Mouse (Mus musculus) hindbrain, embryonic 13.5 days (tissue): ENCODE results near the gene Slf2. TPM values are rescaled to one million over a fixed set of nuclear protein-coding genes. Genes with fewer than 3 reads are reported as not detected.

Experiments used
- ATAC-seq: fragments of 200-750 bp; cut with Nextera tagmentation; 2 replicates; pipeline ENCODE4 v1.8.0; 2017; ENCODE audit warnings: moderate TSS enrichment; ENCODE audit not compliant: low FRiP score
- H3K27ac ChIP-seq: fragments of 300-500 bp; sonication (generic); 2 replicates; pipeline ENCODE4 v1.5.1; 2015; ENCODE audit warnings: inconsistent platforms, mild to moderate bottlenecking, moderate library complexity
- H3K27me3 ChIP-seq: fragments of 300-500 bp; sonication (generic); 2 replicates; pipeline ENCODE4 v1.6.1; 2015; ENCODE audit warnings: mild to moderate bottlenecking, inconsistent platforms
- H3K36me3 ChIP-seq: fragments of 300-500 bp; sonication (generic); 2 replicates; pipeline ENCODE4 v1.6.1; 2015; ENCODE audit warnings: mild to moderate bottlenecking, inconsistent platforms
- H3K4me1 ChIP-seq: fragments of 300-500 bp; sonication (generic); replicated peaks from 2 replicates; pipeline ENCODE4 v1.6.1; 2015; ENCODE audit warnings: inconsistent platforms
- H3K4me2 ChIP-seq: fragments of 300-500 bp; sonication (generic); 2 replicates; pipeline ENCODE4 v1.6.1; 2015; ENCODE audit warnings: inconsistent platforms, mild to moderate bottlenecking, moderate library complexity
- H3K4me3 ChIP-seq: fragments of 300-500 bp; sonication (generic); 2 replicates; pipeline ENCODE4 v1.5.1; 2015; ENCODE audit warnings: mild to moderate bottlenecking, inconsistent platforms
- H3K9ac ChIP-seq: fragments of 300-500 bp; sonication (generic); 2 replicates; pipeline ENCODE4 v1.6.1; 2015; ENCODE audit warnings: mild to moderate bottlenecking, inconsistent platforms
- H3K9me3 ChIP-seq: fragments of 300-500 bp; sonication (generic); 2 replicates; pipeline ENCODE4 v1.6.1; 2016; ENCODE audit warnings: inconsistent platforms
- WGBS: fragments of 180-500 bp; shearing (Covaris S2); methylation state at CpG from one replicate; pipeline ENCODE4 v1.1.7; 2015; 5-methylcytosine and 5-hydroxymethylcytosine counted together
- polyA plus RNA-seq: library from polyadenylated mRNA; unstranded; fragments of >200 nt; fragmentation: Nextera tagmentation; extraction: Ambion mirVana; gene quantifications from 2 replicates; pipeline ENCODE4 v1.2.1, GENCODE M21; 2015

The Slf2 gene
- polyA plus RNA-seq, 1 experiment from 2014 or later = 29.8 TPM

DNA sequence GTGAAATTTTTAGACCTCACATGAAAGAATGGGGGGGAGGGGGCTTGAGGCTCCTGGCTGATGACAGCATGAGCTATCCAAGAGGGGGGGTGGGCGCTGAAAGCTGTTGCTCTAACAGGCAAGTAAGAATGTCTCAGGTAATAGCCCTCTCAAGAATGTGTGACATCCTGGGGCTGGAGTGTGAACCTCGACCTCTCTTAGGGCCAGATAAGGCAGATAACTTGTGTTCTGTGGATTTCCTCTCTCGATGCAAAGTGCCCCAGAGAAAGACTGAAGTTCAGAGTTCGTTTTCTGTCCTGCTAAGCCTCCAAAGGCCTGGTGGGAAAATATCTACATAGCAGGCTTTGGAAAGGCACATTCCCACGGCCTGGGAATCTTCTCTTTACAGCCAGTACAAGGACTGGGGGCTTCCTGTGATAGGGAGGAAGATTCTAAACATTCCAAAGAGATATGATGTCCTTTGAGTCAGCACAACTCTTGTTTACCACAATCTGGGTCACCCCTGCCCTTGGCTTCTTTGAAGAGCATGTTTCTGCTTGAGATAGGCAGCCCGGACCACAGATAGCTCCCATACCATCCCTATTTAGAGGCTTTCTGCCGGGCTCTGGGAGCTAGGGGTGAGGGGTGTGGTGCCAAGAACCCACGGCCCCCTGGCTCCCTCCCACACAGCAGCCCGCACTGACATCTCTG, 31.7 kb upstream of the Slf2 start:
- WGBS = 33% methylated on average over 9 of the region's 9 CpGs
- Histone ChIP-seq H3K4me2 (no peak overlapping the region), H3K36me3 (no peaks in the 10 kb centered on the region), H3K27ac (peak overlapping the region; percentile 85), H3K9ac (peak overlapping the region; percentile 21), H3K4me3 (no peak overlapping the region), H3K27me3 (peaks cover 45% of the 10 kb centered on the region), H3K9me3 (no peaks in the 10 kb centered on the region), H3K4me1 (peaks cover 29% of the 10 kb centered on the region)
- 0 out of 2 replicates have a peak, but pooled peaks have one; percentile 10 for ATAC-seq

DNA sequence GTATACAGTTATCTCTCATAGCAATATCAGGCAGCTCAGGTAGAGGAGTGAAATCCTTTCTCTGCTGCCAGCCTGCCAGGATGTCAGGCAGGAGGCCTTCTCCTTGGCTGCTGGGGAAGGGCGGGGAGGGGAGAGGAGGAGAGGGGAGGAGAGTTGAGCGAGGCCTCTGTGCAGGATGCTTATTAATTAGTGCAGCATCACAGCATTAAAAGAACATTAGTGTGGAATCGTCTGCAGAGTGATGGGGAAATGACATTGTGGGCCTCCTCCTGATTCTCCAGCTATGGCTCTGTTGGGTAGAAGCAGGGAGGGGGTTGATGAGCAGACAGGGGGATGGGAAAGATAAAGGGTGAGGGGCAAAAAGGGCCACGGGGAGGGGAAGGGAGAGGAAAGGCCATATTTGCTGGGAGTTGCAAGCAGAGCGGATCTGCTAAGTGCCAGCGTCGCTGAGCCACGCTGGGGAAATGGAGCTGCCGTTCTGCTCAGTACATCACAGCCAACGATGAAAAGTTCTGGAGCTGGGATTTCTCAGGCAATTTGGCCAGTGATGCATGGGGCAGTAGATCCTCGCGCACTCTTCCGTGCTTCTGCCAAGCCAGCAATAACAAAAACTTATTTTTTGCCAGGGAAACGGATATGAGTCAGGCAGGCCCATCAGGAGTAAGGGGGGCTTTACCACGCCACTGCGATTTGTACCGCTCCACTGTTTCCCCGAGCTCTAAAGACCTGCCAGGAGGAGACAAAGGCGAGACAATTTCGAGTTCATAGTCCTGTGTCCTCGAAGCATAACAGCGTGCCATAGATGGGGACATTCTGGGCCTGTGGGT, 30.8 kb upstream of the Slf2 start:
- Histone ChIP-seq H3K4me2 (peak overlapping the region; percentile 35), H3K9me3 (no peaks in the 10 kb centered on the region), H3K4me3 (no peak overlapping the region), H3K4me1 (peaks cover 29% of the 10 kb centered on the region), H3K36me3 (no peaks in the 10 kb centered on the region), H3K27ac (peak overlapping the region; percentile 85), H3K27me3 (peaks cover 47% of the 10 kb centered on the region), H3K9ac (peak overlapping the region; percentile 21)
- WGBS = 18% methylated on average over 22 of the region's 22 CpGs
- ATAC-seq = peak; percentile 73

DNA sequence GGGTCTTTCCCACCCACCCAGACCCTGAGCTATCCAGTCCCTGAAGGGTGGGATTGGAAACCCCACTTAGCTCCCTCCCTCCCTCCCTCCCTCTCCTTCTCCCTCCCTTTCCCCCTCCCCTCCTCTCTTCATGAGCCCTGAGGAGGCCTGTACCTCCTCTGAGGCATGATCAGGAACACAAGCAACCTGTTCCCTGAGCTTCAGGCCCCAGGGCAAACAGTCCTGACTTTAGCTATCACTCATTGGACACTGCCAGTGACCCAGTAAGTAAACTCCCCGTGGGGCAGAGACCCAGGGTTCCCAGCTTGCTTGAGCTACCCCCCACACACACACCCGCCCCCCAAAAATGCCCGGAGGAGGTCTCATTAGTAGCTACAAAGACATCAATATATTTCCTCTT, 29.9 kb upstream of the Slf2 start:
- ATAC-seq = peak; percentile 40; the same call in 1 of the 2 replicates
- no peak overlapping the region for H3K9ac ChIP-seq
- WGBS = 56% methylated on average over 3 of the region's 3 CpGs
- peak overlapping the region; percentile 85 for H3K27ac ChIP-seq
- H3K36me3 ChIP-seq = no peaks in the 10 kb centered on the region
- H3K27me3 ChIP-seq = peaks cover 45% of the 10 kb centered on the region
- no peaks in the 10 kb centered on the region for H3K9me3 ChIP-seq
- peaks cover 29% of the 10 kb centered on the region for H3K4me1 ChIP-seq
- no peak overlapping the region for H3K4me2 ChIP-seq
- no peak overlapping the region for H3K4me3 ChIP-seq

DNA sequence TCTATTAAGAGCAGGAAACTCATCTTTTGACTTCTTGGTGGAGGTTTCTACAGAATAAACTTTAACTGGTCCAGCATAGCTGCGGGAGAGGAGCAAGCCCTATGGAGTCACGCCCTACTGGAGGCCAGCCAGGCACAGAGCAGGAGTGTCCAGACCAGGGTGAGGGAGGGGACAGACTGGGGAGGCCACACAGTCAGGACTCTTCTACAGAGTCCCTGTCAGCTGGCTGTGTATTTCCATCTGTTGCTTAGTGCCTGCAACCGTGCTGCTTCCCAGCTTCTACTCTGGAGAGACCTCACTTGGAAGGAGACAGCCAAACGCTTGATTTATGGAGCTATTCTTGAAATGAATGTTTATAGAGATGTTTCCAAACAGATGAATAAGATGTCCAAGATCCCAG, 28.6 kb upstream of the Slf2 start:
- Histone ChIP-seq H3K4me1 (peaks cover 29% of the 10 kb centered on the region), H3K4me3 (no peak overlapping the region), H3K36me3 (no peaks in the 10 kb centered on the region), H3K9me3 (no peaks in the 10 kb centered on the region), H3K27me3 (peaks cover 32% of the 10 kb centered on the region), H3K4me2 (no peak overlapping the region), H3K27ac (no peak overlapping the region), H3K9ac (no peak overlapping the region)
- no peak for ATAC-seq
- WGBS = 85% methylated on average over 4 of the region's 4 CpGs

DNA sequence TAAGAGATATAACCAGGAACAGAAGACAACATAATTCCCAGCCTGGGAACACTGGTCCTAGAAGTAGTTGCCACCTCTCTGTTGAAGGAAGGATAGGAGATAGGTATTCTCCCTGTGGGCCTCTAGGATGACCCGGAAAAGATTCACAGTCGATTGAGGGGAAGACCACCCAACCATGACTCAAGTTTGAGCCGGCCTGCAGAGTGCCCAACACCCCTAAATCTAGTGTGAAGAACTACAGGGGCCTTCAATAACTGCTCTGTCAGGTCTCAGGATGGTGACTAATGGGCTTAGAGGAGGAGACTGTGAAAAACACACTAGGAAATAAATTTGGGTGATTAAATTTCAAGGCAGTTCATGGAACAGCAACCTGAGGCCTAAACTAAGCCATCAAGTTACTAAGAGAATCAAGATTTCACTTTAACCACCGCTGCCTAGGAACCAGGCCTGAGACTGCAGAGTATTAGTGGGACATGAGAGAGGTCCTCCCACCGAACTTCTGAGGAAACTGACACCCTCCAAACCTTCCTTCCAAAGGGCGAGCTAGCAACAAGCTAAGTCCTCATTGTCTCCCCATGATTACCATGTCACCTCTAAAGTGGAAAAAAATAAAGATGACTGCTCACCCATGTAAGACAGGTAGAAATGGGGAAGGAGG, 27.5 kb upstream of the Slf2 start:
- Histone ChIP-seq H3K9ac (no peak overlapping the region), H3K4me2 (no peak overlapping the region), H3K4me3 (no peak overlapping the region), H3K4me1 (peaks cover 38% of the 10 kb centered on the region), H3K27me3 (peaks cover 23% of the 10 kb centered on the region), H3K27ac (no peak overlapping the region), H3K9me3 (no peaks in the 10 kb centered on the region), H3K36me3 (no peaks in the 10 kb centered on the region)
- 75% methylated on average over 6 of the region's 6 CpGs for WGBS
- no peak for ATAC-seq

DNA sequence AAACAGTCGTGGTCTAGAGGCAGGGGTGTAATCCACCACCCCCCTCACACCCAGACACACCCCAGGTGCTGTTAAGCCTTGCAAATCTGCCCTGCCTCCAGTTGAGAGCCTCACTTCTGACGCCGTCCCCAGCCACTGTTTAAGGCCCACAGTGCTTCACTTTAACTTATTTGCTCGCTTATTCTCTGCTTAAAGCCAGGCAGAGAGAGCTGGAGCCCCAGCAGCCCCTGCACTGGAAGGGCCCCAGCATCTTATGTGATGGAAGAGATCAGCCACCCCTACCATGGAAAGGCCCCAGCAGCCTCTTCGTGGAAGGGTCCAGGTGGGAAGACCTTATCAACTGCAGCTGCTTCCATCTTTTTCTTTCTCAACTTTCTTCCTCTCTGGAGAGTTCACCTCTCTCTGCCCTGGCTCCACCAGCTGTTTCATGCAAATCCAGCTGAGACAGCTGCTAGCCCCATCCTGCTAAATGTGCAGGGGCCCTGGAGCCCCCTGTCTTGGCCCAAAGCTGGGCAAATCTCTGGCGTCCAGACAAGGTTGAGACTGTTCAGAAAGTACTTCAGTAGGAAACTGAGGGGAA, 26.7 kb upstream of the Slf2 start:
- ATAC-seq = no peak
- H3K4me3 ChIP-seq = no peak overlapping the region
- no peaks in the 10 kb centered on the region for H3K9me3 ChIP-seq
- H3K27me3 ChIP-seq = peaks cover 23% of the 10 kb centered on the region
- H3K27ac ChIP-seq = no peak overlapping the region
- no peak overlapping the region for H3K4me2 ChIP-seq
- no peaks in the 10 kb centered on the region for H3K36me3 ChIP-seq
- no peak overlapping the region for H3K9ac ChIP-seq
- 45% methylated on average over 6 of the region's 6 CpGs for WGBS
- H3K4me1 ChIP-seq = peaks cover 33% of the 10 kb centered on the region

DNA sequence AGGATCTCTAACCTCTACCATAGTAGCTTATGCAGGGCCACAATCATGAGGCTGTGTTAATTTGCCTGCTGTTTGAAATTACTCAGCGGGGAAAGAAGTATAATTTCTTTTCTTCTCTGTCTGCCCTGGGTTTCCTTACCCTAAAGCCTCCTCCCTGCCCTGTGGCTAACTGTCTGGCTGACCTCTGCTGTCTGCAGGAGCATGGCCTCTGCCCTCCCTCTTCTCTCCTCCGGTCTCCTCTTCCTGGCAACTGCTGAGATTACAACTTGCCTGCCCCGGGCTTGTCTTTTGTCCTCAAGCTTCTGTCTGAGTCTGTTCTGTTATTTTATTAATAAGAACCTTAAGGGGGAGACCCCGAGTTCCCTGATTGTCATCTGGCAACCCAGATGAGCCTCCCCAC, 25.6 kb upstream of the Slf2 start:
- H3K9me3 ChIP-seq = no peaks in the 10 kb centered on the region
- 29% methylated on average over 4 of the region's 4 CpGs for WGBS
- H3K4me2 ChIP-seq = no peak overlapping the region
- no peak for ATAC-seq
- no peak overlapping the region for H3K27ac ChIP-seq
- no peaks in the 10 kb centered on the region for H3K36me3 ChIP-seq
- no peak overlapping the region for H3K9ac ChIP-seq
- peaks cover 23% of the 10 kb centered on the region for H3K27me3 ChIP-seq
- H3K4me3 ChIP-seq = no peak overlapping the region
- H3K4me1 ChIP-seq = peaks cover 23% of the 10 kb centered on the region

DNA sequence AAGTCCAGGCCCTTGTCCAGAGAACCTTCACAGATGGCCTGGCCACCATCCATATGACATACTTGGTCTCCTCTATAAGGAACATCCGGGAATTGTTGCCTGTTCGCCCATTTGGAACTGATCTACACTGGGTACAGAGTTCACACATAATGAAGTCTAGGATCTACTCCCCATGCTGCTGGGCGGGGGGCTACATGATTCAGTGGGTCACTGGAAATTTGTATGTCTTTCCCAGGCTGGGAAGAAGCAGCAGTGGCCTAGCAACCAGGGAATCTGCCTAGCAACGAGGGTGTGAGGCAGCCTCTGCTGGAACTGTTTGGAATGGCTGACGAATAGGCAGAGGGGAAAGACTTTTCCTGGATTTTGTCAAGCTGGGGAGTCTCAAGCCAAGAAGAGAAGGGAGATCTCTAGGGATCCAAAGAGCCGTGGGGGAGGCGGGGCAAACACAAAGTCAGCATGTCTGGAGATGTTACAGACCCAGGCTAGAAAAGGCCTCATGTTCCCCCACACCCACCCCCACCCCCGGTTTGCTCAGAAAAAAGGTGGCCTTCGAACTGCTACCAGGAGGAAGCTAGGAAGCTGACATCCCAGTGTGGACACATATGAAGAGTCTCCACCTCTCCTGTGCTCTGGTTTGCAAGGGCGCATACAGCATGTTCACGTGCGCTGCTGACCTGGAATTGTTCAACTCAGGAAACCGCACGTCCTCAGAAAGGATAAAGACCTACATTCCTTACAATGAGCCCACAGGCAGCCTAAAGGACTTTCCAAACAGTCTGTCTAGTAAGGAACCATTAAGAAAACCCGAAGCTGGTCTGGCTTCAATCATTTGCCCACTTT, 22.9 kb upstream of the Slf2 start:
- no peaks in the 10 kb centered on the region for H3K9me3 ChIP-seq
- no peaks in the 10 kb centered on the region for H3K36me3 ChIP-seq
- no peak overlapping the region for H3K4me3 ChIP-seq
- H3K4me1 ChIP-seq = peaks cover 10% of the 10 kb centered on the region; the same call in 1 of the 2 replicates
- peak; percentile 43; the same call in 1 of the 2 replicates for ATAC-seq
- peaks cover 20% of the 10 kb centered on the region for H3K27me3 ChIP-seq
- no peak overlapping the region for H3K4me2 ChIP-seq
- H3K9ac ChIP-seq = no peak overlapping the region
- no peak overlapping the region for H3K27ac ChIP-seq
- WGBS = 43% methylated on average over 15 of the region's 15 CpGs

DNA sequence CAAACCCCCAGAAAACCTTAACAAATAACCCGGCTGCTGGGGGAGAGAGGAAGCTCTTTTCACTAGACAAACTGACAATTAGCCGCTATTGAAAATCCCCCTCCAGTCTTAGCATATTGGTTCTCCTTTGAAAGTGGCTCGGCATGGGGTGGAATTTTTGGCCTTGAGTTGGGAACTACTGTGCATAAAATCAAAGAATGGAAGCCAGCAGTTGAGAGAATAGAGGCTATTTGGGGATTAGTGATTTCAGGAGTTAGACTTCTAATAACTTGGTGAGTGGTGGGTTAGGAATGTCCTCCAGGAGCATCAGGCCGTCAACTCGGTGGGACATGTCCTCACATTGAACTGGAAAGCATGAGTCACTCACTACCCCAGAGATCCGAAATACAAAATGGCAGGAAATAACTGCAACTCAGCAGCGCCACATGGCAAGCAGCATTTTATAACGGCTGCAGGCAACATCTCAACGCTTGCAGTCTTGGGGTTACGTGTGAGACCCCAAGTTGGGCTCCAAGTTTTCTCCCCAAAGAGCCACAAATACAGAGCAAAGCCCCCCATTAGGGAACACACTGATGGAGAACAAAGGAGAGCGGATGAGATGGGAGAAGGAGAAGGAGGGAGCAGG, 22.0 kb upstream of the Slf2 start:
- H3K9ac ChIP-seq = no peak overlapping the region
- no peaks in the 10 kb centered on the region for H3K36me3 ChIP-seq
- peaks cover 14% of the 10 kb centered on the region for H3K27me3 ChIP-seq
- no peak overlapping the region for H3K27ac ChIP-seq
- ATAC-seq = no peak
- H3K4me2 ChIP-seq = no peak overlapping the region
- H3K4me3 ChIP-seq = no peak overlapping the region
- 53% methylated on average over 11 of the region's 11 CpGs for WGBS
- H3K4me1 ChIP-seq = peaks cover 10% of the 10 kb centered on the region; the same call in 1 of the 2 replicates
- no peaks in the 10 kb centered on the region for H3K9me3 ChIP-seq

DNA sequence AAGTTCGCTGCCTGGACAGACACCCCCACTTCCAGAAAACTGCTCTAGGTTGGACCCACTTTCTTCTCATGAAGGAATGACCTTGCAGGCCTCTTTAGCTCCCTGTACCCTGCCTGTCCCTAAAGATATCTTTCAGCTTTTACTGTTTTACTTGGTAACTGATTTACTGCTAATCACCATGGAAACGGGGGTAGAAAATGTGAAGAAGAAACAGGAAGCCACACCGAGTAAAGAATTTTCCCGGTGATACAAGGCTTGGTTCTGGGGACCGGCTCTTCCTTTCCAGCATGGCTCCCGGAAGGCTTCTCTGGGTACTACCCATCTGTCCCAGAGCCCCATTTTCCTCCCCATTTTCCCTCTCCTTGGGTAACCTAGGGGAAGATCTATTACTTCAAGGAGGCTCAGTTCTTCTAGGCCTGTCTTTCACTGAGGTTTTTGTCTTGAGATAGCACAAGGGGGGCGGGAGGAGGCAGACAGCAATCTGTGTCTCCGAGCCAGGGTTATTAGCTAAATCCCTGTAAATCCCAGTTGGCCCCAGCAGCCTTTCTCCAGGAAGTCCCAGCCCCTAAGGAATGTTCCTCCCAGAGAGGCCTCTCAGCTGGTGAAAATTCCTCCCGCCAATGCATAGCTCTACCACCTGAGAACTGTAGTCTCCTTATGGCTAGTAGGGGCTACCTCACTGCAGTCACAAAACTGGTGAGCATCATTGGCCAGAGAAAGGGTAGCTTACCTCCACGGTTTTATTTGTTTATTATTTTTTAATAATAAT, 16.3 kb upstream of the Slf2 start:
- H3K9ac ChIP-seq = no peak overlapping the region
- H3K9me3 ChIP-seq = no peaks in the 10 kb centered on the region
- ATAC-seq = no peak
- H3K4me2 ChIP-seq = no peak overlapping the region
- H3K27me3 ChIP-seq = no peaks in the 10 kb centered on the region
- no peak overlapping the region for H3K27ac ChIP-seq
- H3K4me3 ChIP-seq = no peak overlapping the region
- WGBS = 65% methylated on average over 10 of the region's 10 CpGs
- H3K36me3 ChIP-seq = no peaks in the 10 kb centered on the region
- no peaks in the 10 kb centered on the region for H3K4me1 ChIP-seq

DNA sequence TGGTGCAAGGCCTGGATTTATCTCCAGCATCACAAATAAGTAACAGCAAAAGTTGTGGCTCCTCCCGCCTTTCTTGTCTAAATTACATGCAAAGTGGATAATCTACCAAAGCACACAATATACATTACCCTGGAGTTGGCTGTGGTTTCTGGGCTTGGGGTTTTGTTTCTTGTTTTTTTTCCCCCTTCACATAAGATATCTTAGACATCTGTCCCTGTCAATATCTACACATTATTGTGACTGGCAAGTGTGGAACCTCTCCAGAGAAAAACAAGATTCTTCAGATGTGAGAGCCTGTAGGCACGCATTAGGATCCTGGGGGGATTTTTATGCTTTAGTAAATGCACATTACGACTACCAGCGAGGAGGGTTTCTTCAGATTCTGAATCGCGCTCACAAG, 12.8 kb upstream of the Slf2 start:
- no peak overlapping the region for H3K4me2 ChIP-seq
- ATAC-seq = no peak

More for the DNA sequence above, 12.8 kb upstream of the Slf2 start:
- Histone ChIP-seq H3K4me1 (no peaks in the 10 kb centered on the region), H3K36me3 (no peaks in the 10 kb centered on the region), H3K27me3 (no peaks in the 10 kb centered on the region), H3K27ac (no peak overlapping the region), H3K9ac (no peak overlapping the region), H3K4me3 (no peak overlapping the region), H3K9me3 (no peaks in the 10 kb centered on the region)
- WGBS = 90% methylated on average over 6 of the region's 6 CpGs
